11 mouse cellular contexts compared by ENCODE assay signal in the genomic region with DNA sequence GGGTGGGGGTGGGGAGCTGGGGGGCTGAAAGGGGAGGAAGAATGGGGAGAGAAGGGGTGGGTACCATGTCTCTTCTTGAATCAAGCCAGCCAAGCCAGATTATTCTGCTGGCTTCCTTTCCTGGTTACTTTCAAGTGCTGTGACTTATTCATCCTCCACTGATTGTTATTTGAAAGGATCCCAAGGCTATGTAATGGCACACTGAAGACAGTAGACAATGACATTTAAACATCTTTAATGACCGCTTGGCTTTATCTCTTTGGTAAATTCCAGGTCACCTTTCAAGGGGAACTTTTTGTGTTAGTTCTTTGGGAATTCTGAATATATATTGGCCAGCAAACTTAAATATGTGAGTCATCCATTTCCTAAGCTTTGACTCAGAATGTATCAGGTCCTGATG. TPM values are rescaled to one million over a fixed set of nuclear protein-coding genes. Genes with fewer than 3 reads are reported as not detected.
DNase-seq lines count a peak whose midpoint lies in the region; ATAC-seq lines count a peak whose summit lies in the region.
"Had no signal": no experiment of that assay in that cellular context is flagged by ENCODE, and none has a peak within 500 bp of the region (broad histone marks: within the 10 kb centered on the region; RNA-seq: fewer than 3 reads in every experiment).

No protein-coding gene starts in this region.

- H3K4me2 ChIP-seq in kidney, embryonic 15.5 days, result peak overlapping the region; percentile 92
- peak overlapping the region; percentile 84 for H3K4me2 ChIP-seq in embryonic facial prominence, embryonic 13.5 days
- peak overlapping the region; percentile 93 for H3K4me2 ChIP-seq in limb, embryonic 13.5 days (replicated peaks)
- no peak overlapping the region; the same call in 1 of the 2 replicates for H3K4me2 ChIP-seq in liver, embryonic 11.5 days

- no peak for ATAC-seq in kidney, embryonic 15.5 days (replicated peaks; ENCODE audit: low FRiP score)
- no peak for ATAC-seq in embryonic facial prominence, embryonic 13.5 days (ENCODE audit: insufficient number of reproducible peaks, insufficient read depth, low FRiP score, low TSS enrichment, low read depth)
- no peak for ATAC-seq in limb, embryonic 13.5 days (ENCODE audit: low FRiP score, low read depth)
- no peak for ATAC-seq in liver, embryonic 11.5 days (replicated peaks; ENCODE audit: low FRiP score)

- no peaks in the 10 kb centered on the region for H3K9me3 ChIP-seq in kidney, embryonic 15.5 days (replicated peaks)
- no peaks in the 10 kb centered on the region for H3K9me3 ChIP-seq in embryonic facial prominence, embryonic 13.5 days
- H3K9me3 ChIP-seq in limb, embryonic 13.5 days, result no peaks in the 10 kb centered on the region
- H3K9me3 ChIP-seq in liver, embryonic 11.5 days (ENCODE audit: control insufficient read depth, low read length), result no peaks in the 10 kb centered on the region

- no peak for DNase-seq in kidney, adult 18-20 months
- DNase-seq in brain, adult 2 months (ENCODE audit: low read depth, low spot score), result peak; percentile 2
- DNase-seq in liver, embryonic 11.5 days (ENCODE audit: low spot score), result no peak
- no peak for DNase-seq in right cerebral cortex, postnatal 4 days
- no peak for DNase-seq in embryo, embryonic 9.5 days (ENCODE audit: extremely low spot score)
- DNase-seq: gastrocnemius, postnatal 25 days; kidney, postnatal 10 days had no signal

- H3K9ac ChIP-seq in kidney, embryonic 15.5 days, result no peak overlapping the region
- peak overlapping the region; percentile 77 for H3K9ac ChIP-seq in embryonic facial prominence, embryonic 13.5 days
- peak overlapping the region; percentile 74 for H3K9ac ChIP-seq in limb, embryonic 13.5 days
- H3K9ac ChIP-seq in liver, embryonic 11.5 days (ENCODE audit: low read depth, low read length), result no peak overlapping the region

- H3K4me1 ChIP-seq in kidney, embryonic 15.5 days, result peaks cover 36% of the 10 kb centered on the region
- peaks cover 13% of the 10 kb centered on the region; the same call in 1 of the 2 replicates for H3K4me1 ChIP-seq in embryonic facial prominence, embryonic 13.5 days
- peaks cover 22% of the 10 kb centered on the region; the same call in 1 of the 2 replicates for H3K4me1 ChIP-seq in limb, embryonic 13.5 days
- H3K4me1 ChIP-seq in liver, embryonic 11.5 days (replicated peaks; ENCODE audit: control insufficient read depth, insufficient read depth, low read length), result no peaks in the 10 kb centered on the region

- WGBS in kidney, embryonic 15.5 days, result 40% methylated on average over 1 of the region's 1 CpGs
- WGBS in embryonic facial prominence, embryonic 13.5 days, result 49% methylated on average over 1 of the region's 1 CpGs
- 26% methylated on average over 1 of the region's 1 CpGs for WGBS in limb, embryonic 13.5 days
- WGBS in liver, embryonic 11.5 days, result 56% methylated on average over 1 of the region's 1 CpGs

- peak overlapping the region; percentile 56 for H3K4me3 ChIP-seq in kidney, embryonic 15.5 days (replicated peaks)
- H3K4me3 ChIP-seq in embryonic facial prominence, embryonic 13.5 days, result peak overlapping the region; percentile 62
- H3K4me3 ChIP-seq in limb, embryonic 13.5 days, result peak overlapping the region; percentile 61
- no peak overlapping the region for H3K4me3 ChIP-seq in liver, embryonic 11.5 days (ENCODE audit: low read depth, low read length)
- H3K4me3 ChIP-seq: erythroblast, embryonic 14.5 days had no signal

- no peaks in the 10 kb centered on the region for H3K36me3 ChIP-seq in kidney, embryonic 15.5 days
- H3K36me3 ChIP-seq in embryonic facial prominence, embryonic 13.5 days, result no peaks in the 10 kb centered on the region
- no peaks in the 10 kb centered on the region for H3K36me3 ChIP-seq in limb, embryonic 13.5 days
- no peaks in the 10 kb centered on the region for H3K36me3 ChIP-seq in liver, embryonic 11.5 days (ENCODE audit: control insufficient read depth, insufficient read depth, low read length)

- peaks cover 11% of the 10 kb centered on the region for H3K27me3 ChIP-seq in kidney, embryonic 15.5 days
- H3K27me3 ChIP-seq in embryonic facial prominence, embryonic 13.5 days, result 0 out of 2 replicates have a peak, but pooled peaks cover 7% of the 10 kb centered on the region
- 0 out of 2 replicates have a peak, but pooled peaks cover 4% of the 10 kb centered on the region for H3K27me3 ChIP-seq in limb, embryonic 13.5 days
- peaks cover 34% of the 10 kb centered on the region for H3K27me3 ChIP-seq in liver, embryonic 11.5 days (replicated peaks; ENCODE audit: control insufficient read depth, insufficient read depth, low read length)

- H3K27ac ChIP-seq in kidney, embryonic 15.5 days, result no peak overlapping the region
- peak overlapping the region; percentile 83 for H3K27ac ChIP-seq in embryonic facial prominence, embryonic 13.5 days
- H3K27ac ChIP-seq in limb, embryonic 13.5 days, result no peak overlapping the region; the same call in 1 of the 2 replicates
- H3K27ac ChIP-seq in liver, embryonic 11.5 days (ENCODE audit: low read depth, low read length), result no peak overlapping the region

RNA-seq across cellular contexts. Expression of a gene that starts 47.1 kb away (rescaled TPM):
- polyA plus RNA-seq in kidney, embryonic 15.5 days (2015; fragmentation: Nextera tagmentation; extraction: Ambion mirVana), result 5.1 and 6.3 TPM in 2 replicates
- polyA plus RNA-seq in embryonic facial prominence, embryonic 13.5 days (2015; fragmentation: Nextera tagmentation; extraction: Ambion mirVana), result 9.7 and 10.5 TPM in 2 replicates
- 8.9 and 10.0 TPM in 2 replicates for polyA plus RNA-seq in limb, embryonic 13.5 days (2015; fragmentation: Nextera tagmentation; extraction: Ambion mirVana)
- 2.2 and 2.4 TPM in 2 replicates for polyA plus RNA-seq in liver, embryonic 11.5 days (2014; fragmentation: Nextera tagmentation; extraction: Ambion mirVana)
- polyA plus RNA-seq: erythroblast, embryonic 14.5 days had no signal

Comparison
In these comparisons a context has a peak if more than half of its experiments do, and no peak if none do; other contexts are left out.
1. H3K9ac ChIP-seq: peak in embryonic facial prominence, embryonic 13.5 days (single experiment) and limb, embryonic 13.5 days (single experiment); none in kidney, embryonic 15.5 days (single experiment) and liver, embryonic 11.5 days (single experiment).